Mouse (Mus musculus): ENCODE data around the gene 9430097D07Rik. TPM values are rescaled to one million over a fixed set of nuclear protein-coding genes. Genes with fewer than 3 reads are reported as not detected.
A peak's percentile ranks its signal among the peaks of the same experiment; 100 is the strongest.

The 9430097D07Rik gene
- polyA plus RNA-seq, 1 experiment from 2014 or later, result 0.39 TPM

DNA sequence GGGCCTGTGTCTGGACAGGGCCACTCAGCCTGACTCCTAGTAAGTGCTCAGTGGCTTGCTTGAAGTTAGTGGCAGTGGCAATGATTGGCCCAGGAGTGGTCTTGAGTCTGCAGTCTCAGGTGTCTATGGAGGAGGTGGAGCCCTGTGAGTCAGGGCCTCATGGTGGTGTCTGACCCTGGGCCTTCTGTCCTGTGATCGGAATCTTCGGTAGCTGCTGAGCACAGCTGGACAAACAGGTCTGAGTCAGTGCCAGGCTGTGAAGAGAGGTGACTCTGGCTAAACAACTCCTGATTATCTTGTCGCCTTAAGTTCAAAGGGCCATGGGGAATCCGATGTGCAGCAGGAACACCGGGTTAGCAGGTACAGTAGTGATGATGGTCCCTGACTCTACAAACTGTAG is 28.1 kb downstream of the 9430097D07Rik start:
- peaks cover 45% of the 10 kb centered on the region for H3K4me1 ChIP-seq (replicated peaks)

GRCm38 (mm10) chr2:32546951-32547350 is 28.5 kb downstream of the 9430097D07Rik start:
- 0 out of 2 replicates have a peak overlapping the region, but pooled peaks have one; percentile 37 for H3K27ac ChIP-seq

More for the DNA sequence above, 28.1 kb downstream of the 9430097D07Rik start:
- no peaks in the 10 kb centered on the region for H3K27me3 ChIP-seq (ENCODE audit: insufficient read depth, poor library complexity, severe bottlenecking)
- H3K27ac ChIP-seq, result 0 out of 2 replicates have a peak overlapping the region, but pooled peaks have one; percentile 37
- no peaks in the 10 kb centered on the region for H3K9me3 ChIP-seq
- WGBS, result 85% methylated on average over 5 of the region's 5 CpGs
- no peak for DNase-seq (ENCODE audit: low spot score)
- peaks cover 59% of the 10 kb centered on the region for H3K36me3 ChIP-seq
- no peak overlapping the region for H3K4me3 ChIP-seq

GRCm38 (mm10) chr2:32543031-32543449 is 32.4 kb downstream of the 9430097D07Rik start:
- DNase-seq (ENCODE audit: low spot score), result no peak
- peaks cover 39% of the 10 kb centered on the region for H3K36me3 ChIP-seq

More at GRCm38 (mm10) chr2:32546951-32547350, 28.5 kb downstream of the 9430097D07Rik start:
- Histone ChIP-seq H3K4me1 (replicated peaks) (peaks cover 46% of the 10 kb centered on the region), H3K27me3 (ENCODE audit: insufficient read depth, poor library complexity, severe bottlenecking) (no peaks in the 10 kb centered on the region), H3K4me3 (no peak overlapping the region), H3K36me3 (peaks cover 59% of the 10 kb centered on the region), H3K9me3 (no peaks in the 10 kb centered on the region)
- DNase-seq (ENCODE audit: low spot score), result no peak
- WGBS, result 90% methylated on average over 1 of the region's 1 CpGs

DNA sequence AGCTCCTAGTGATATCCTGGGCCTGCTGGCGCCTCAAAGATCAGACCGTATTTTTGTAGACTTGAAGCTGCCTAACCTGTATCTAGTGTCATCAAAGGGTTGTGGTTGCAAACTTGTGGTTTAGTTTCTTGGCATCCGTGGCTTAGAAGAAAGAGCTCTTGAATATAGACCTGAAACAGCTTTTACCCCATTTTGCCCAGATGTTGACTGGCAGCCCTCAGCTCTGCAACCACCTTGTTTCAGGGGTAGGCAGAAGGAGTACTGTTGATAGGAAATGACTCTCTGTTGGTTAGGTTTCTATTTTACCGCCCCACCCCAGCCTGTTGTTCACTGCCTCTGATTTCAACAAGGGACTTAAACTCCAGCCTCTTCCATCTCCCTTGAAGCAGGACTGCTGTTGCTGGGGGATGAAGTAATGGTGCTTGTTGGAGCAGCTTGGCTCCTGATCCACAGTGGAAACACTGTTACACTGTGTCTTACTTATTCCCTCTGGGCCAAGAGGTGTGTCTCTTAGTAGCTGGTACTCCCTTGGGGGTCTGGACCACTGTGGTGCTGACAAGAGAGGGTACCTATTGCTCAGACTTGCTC is 33.4 kb downstream of the 9430097D07Rik start:
- Histone ChIP-seq H3K27me3 (ENCODE audit: insufficient read depth, poor library complexity, severe bottlenecking) (no peaks in the 10 kb centered on the region), H3K4me1 (replicated peaks) (peaks cover 53% of the 10 kb centered on the region)
- WGBS, result 92% methylated on average over 4 of the region's 4 CpGs

More at GRCm38 (mm10) chr2:32543031-32543449, 32.4 kb downstream of the 9430097D07Rik start:
- H3K27ac ChIP-seq, result no peak overlapping the region
- no peaks in the 10 kb centered on the region for H3K9me3 ChIP-seq
- H3K27me3 ChIP-seq (ENCODE audit: insufficient read depth, poor library complexity, severe bottlenecking), result no peaks in the 10 kb centered on the region
- H3K4me3 ChIP-seq, result no peak overlapping the region
- WGBS, result 95% methylated on average over 3 of the region's 3 CpGs
- H3K4me1 ChIP-seq (replicated peaks), result peaks cover 52% of the 10 kb centered on the region

DNA sequence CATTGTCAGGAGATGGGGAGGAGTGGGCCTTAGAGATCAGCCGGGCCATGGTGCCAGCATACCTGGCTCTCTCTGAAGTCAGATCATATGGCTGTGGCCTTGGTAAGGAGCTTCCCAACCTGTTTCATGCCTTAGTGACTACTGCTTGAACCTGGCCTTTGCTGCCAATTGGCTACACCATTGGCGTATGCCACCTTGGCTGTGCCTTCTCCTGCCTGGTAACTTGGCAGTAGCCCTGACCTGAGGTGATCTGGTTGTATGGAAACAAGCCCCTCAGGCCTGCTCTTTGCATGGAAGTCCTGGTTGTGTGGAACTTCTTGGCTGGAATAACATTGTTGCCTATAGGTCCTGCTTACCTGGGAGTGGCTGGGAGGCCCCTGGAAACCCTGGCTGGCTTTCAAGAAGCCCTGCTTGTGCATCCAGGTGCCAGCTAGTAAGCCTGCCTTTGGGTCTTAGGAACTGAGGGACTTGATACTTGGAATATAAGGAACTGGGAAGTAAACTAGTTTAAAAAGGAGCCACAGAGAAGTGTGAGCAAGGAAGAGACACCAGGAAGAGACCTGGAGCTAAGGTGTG is 34.1 kb downstream of the 9430097D07Rik start:
- 0 out of 2 replicates have a peak overlapping the region, but pooled peaks have one; percentile 24 for H3K27ac ChIP-seq
- 93% methylated on average over 2 of the region's 2 CpGs for WGBS
- DNase-seq (ENCODE audit: low spot score), result no peak
- H3K27me3 ChIP-seq (ENCODE audit: insufficient read depth, poor library complexity, severe bottlenecking), result no peaks in the 10 kb centered on the region
- H3K9me3 ChIP-seq, result no peaks in the 10 kb centered on the region
- H3K4me3 ChIP-seq, result no peak overlapping the region
- peaks cover 30% of the 10 kb centered on the region for H3K36me3 ChIP-seq
- peaks cover 58% of the 10 kb centered on the region for H3K4me1 ChIP-seq (replicated peaks)

More for the DNA sequence above, 33.4 kb downstream of the 9430097D07Rik start:
- H3K36me3 ChIP-seq, result peaks cover 32% of the 10 kb centered on the region
- DNase-seq (ENCODE audit: low spot score), result no peak
- no peaks in the 10 kb centered on the region for H3K9me3 ChIP-seq
- H3K4me3 ChIP-seq, result no peak overlapping the region
- H3K27ac ChIP-seq, result no peak overlapping the region

- H3K27me3 ChIP-seq (ENCODE audit: insufficient read depth, poor library complexity, severe bottlenecking), result no peaks in the 10 kb centered on the region
- peaks cover 16% of the 10 kb centered on the region; the same call in 1 of the 2 replicates for H3K36me3 ChIP-seq
- H3K27ac ChIP-seq, result peak overlapping the region; percentile 57
- no peaks in the 10 kb centered on the region for H3K9me3 ChIP-seq
- H3K4me1 ChIP-seq (replicated peaks), result peaks cover 74% of the 10 kb centered on the region
- no peak for DNase-seq (ENCODE audit: low spot score)
- 81% methylated on average over 14 of the region's 14 CpGs for WGBS
- H3K4me3 ChIP-seq, result 0 out of 2 replicates have a peak overlapping the region, but pooled peaks have one; percentile 9
Measured at GRCm38 (mm10) chr2:32539452-32539981, 36.0 kb downstream of the 9430097D07Rik start.

GRCm38 (mm10) chr2:32538461-32538860 is 37.0 kb downstream of the 9430097D07Rik start:
- Histone ChIP-seq H3K4me1 (replicated peaks) (peaks cover 85% of the 10 kb centered on the region), H3K36me3 (peaks cover 6% of the 10 kb centered on the region; the same call in 1 of the 2 replicates), H3K9me3 (no peaks in the 10 kb centered on the region), H3K4me3 (peak overlapping the region; percentile 75; the same call in 1 of the 2 replicates), H3K27ac (0 out of 2 replicates have a peak overlapping the region, but pooled peaks have one; percentile 9), H3K27me3 (ENCODE audit: insufficient read depth, poor library complexity, severe bottlenecking) (no peaks in the 10 kb centered on the region)
- DNase-seq (ENCODE audit: low spot score), result no peak
- WGBS, result 79% methylated on average over 4 of the region's 4 CpGs

DNA sequence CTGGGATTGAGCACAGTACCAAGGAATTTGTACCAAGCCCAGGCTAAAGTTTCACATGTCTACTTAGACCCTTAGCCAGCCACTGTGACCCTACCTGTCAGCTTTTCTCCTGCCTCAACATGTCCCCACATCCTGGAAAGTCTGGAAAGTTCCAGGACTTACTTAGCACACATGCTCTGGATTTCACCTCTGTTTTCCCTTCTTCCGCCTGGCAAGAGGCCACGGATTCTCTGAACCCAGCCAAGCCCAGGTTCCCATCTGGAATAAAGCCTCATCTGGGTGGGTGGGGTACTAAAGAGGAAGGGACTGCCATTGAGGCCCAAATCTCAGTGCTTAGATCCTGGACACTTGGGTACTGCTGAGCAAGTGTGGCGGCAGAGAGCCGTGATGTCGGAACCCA is 37.5 kb downstream of the 9430097D07Rik start:
- H3K4me3 ChIP-seq, result peak overlapping the region; percentile 75
- no peak for DNase-seq (ENCODE audit: low spot score)
- WGBS, result 82% methylated on average over 5 of the region's 5 CpGs
- H3K27me3 ChIP-seq (ENCODE audit: insufficient read depth, poor library complexity, severe bottlenecking), result no peaks in the 10 kb centered on the region
- no peaks in the 10 kb centered on the region for H3K9me3 ChIP-seq
- H3K36me3 ChIP-seq, result peaks cover 1% of the 10 kb centered on the region; the same call in 1 of the 2 replicates
- H3K4me1 ChIP-seq (replicated peaks), result peaks cover 90% of the 10 kb centered on the region
- H3K27ac ChIP-seq, result 0 out of 2 replicates have a peak overlapping the region, but pooled peaks have one; percentile 9

- peak; percentile 36 for DNase-seq (ENCODE audit: low spot score)
- peak overlapping the region; percentile 75 for H3K4me3 ChIP-seq
- H3K27me3 ChIP-seq (ENCODE audit: insufficient read depth, poor library complexity, severe bottlenecking), result no peaks in the 10 kb centered on the region
- H3K27ac ChIP-seq, result peak overlapping the region; percentile 94
- WGBS, result 14% methylated on average over 9 of the region's 9 CpGs
- peaks cover 87% of the 10 kb centered on the region for H3K4me1 ChIP-seq (replicated peaks)
- no peaks in the 10 kb centered on the region for H3K9me3 ChIP-seq
- H3K36me3 ChIP-seq, result no peaks in the 10 kb centered on the region
Measured at GRCm38 (mm10) chr2:32537360-32537905, 38.1 kb downstream of the 9430097D07Rik start.

GRCm38 (mm10) chr2:32536634-32537359 is 38.7 kb downstream of the 9430097D07Rik start:
- Histone ChIP-seq H3K27ac (peak overlapping the region; percentile 94), H3K9me3 (no peaks in the 10 kb centered on the region), H3K4me3 (peak overlapping the region; percentile 75), H3K27me3 (ENCODE audit: insufficient read depth, poor library complexity, severe bottlenecking) (no peaks in the 10 kb centered on the region), H3K4me1 (replicated peaks) (peaks cover 88% of the 10 kb centered on the region), H3K36me3 (no peaks in the 10 kb centered on the region)
- peak; percentile 53 for DNase-seq (ENCODE audit: low spot score)
- 4% methylated on average over 11 of the region's 11 CpGs for WGBS

GRCm38 (mm10) chr2:32536086-32536633 is 39.3 kb downstream of the 9430097D07Rik start:
- H3K4me1 ChIP-seq (replicated peaks), result peaks cover 83% of the 10 kb centered on the region
- H3K4me3 ChIP-seq, result peak overlapping the region; percentile 75
- peak overlapping the region; percentile 94 for H3K27ac ChIP-seq
- DNase-seq (ENCODE audit: low spot score), result peak; percentile 29
- H3K36me3 ChIP-seq, result no peaks in the 10 kb centered on the region
- no peaks in the 10 kb centered on the region for H3K9me3 ChIP-seq
- WGBS, result 1% methylated on average over 14 of the region's 14 CpGs
- no peaks in the 10 kb centered on the region for H3K27me3 ChIP-seq (ENCODE audit: insufficient read depth, poor library complexity, severe bottlenecking)

- no peak for DNase-seq (ENCODE audit: low spot score)
- WGBS, result under 1% methylated on average over 56 of the region's 56 CpGs
- H3K27ac ChIP-seq, result peak overlapping the region; percentile 94
- no peaks in the 10 kb centered on the region for H3K9me3 ChIP-seq
- peaks cover 77% of the 10 kb centered on the region for H3K4me1 ChIP-seq (replicated peaks)
- H3K27me3 ChIP-seq (ENCODE audit: insufficient read depth, poor library complexity, severe bottlenecking), result no peaks in the 10 kb centered on the region
- H3K36me3 ChIP-seq, result no peaks in the 10 kb centered on the region
- H3K4me3 ChIP-seq, result peak overlapping the region; percentile 75
Measured at GRCm38 (mm10) chr2:32535501-32535991, 39.9 kb downstream of the 9430097D07Rik start.
